Mouse (Mus musculus) MEL (cell line): ENCODE measurements around the gene Pifo. TPM values are rescaled to one million over a fixed set of nuclear protein-coding genes. Genes with fewer than 3 reads are reported as not detected.

Experiments
- DNase-seq: peaks from one replicate; pipeline ENCODE4 v3.0.0; 2011; ENCODE audit warnings: low read depth, low spot score
- H3K27ac ChIP-seq: 2 replicates; pipeline ENCODE4 v1.5.1; 2012; ENCODE audit warnings: low read depth, mild to moderate bottlenecking, control low read depth, low read length, moderate library complexity; ENCODE audit not compliant: control insufficient read depth
- H3K27me3 ChIP-seq, 2 experiments: fragments of 150-350 bp in 1 of 2; sonication (generic) in 1 of 2; 2 replicates each; pipeline ENCODE4 v1.6.1; 2012; ENCODE audit warnings: low read length in 2 of 2, mild to moderate bottlenecking in 2 of 2, improper control_type of control experiment in 1 of 2, moderate library complexity in 1 of 2; ENCODE audit not compliant: insufficient read depth in 2 of 2, control insufficient read depth in 1 of 2
- H3K36me3 ChIP-seq, 2 experiments: 2 replicates each; pipeline ENCODE4 v1.6.1; 2012 to 2014; ENCODE audit warnings: low read length in 2 of 2, improper control_type of control experiment in 1 of 2, inconsistent platforms in 1 of 2, mild to moderate bottlenecking in 1 of 2; ENCODE audit not compliant: insufficient read depth in 2 of 2, control insufficient read depth in 1 of 2
- H3K4me1 ChIP-seq, 2 experiments: fragments of 150-350 bp in 1 of 2; sonication (generic) in 1 of 2; 2 replicates each; pipeline ENCODE4 v1.6.1; 2012; ENCODE audit warnings: low read length in 2 of 2, improper control_type of control experiment in 1 of 2, mild to moderate bottlenecking in 1 of 2; ENCODE audit not compliant: insufficient read depth in 2 of 2, control insufficient read depth in 1 of 2
- H3K4me3 ChIP-seq, 2 experiments: fragments of 150-350 bp in 1 of 2; sonication (generic) in 1 of 2; 2 replicates each; pipeline ENCODE4 v1.5.1; 2012; ENCODE audit warnings: low read depth in 2 of 2, low read length in 2 of 2, mild to moderate bottlenecking in 2 of 2, moderate library complexity in 2 of 2, control low read depth in 1 of 2, improper control_type of control experiment in 1 of 2; ENCODE audit not compliant: control insufficient read depth in 1 of 2, insufficient read depth in 1 of 2
- H3K79me2 ChIP-seq: 2 replicates; pipeline ENCODE4 v1.6.1; 2012; ENCODE audit warnings: mild to moderate bottlenecking, low read length, moderate library complexity; ENCODE audit not compliant: control insufficient read depth, poor library complexity, insufficient read depth
- H3K9ac ChIP-seq: 2 replicates; pipeline ENCODE4 v1.6.1; 2012; ENCODE audit warnings: low read depth, mild to moderate bottlenecking, control low read depth, low read length, moderate library complexity; ENCODE audit not compliant: control insufficient read depth, poor library complexity, severe bottlenecking
- H3K9me3 ChIP-seq: fragments of 150-350 bp; sonication (generic); replicated peaks from 2 replicates; pipeline ENCODE4 v1.6.1; 2012; ENCODE audit warnings: mild to moderate bottlenecking, low read length, improper control_type of control experiment, moderate library complexity; ENCODE audit not compliant: insufficient read depth
- CHD1 ChIP-seq: IDR thresholded peaks from 2 replicates; pipeline ENCODE4 v1.6.1; 2012; ENCODE audit warnings: low read depth, mild to moderate bottlenecking, inconsistent platforms, low read length, improper control_type of control experiment
- CHD2 ChIP-seq: IDR thresholded peaks from 2 replicates; pipeline ENCODE4 v1.6.1; 2011; ENCODE audit warnings: low read length, improper control_type of control experiment
- GABPA ChIP-seq: IDR thresholded peaks from 2 replicates; pipeline ENCODE4 v1.6.1; 2012; ENCODE audit warnings: low read depth, mild to moderate bottlenecking, inconsistent platforms, low read length, improper control_type of control experiment, moderate library complexity
- GATA1 ChIP-seq: IDR thresholded peaks from 2 replicates; pipeline ENCODE4 v1.6.1; 2011; ENCODE audit warnings: low read depth, low read length, improper control_type of control experiment
- JUND ChIP-seq: IDR thresholded peaks from 2 replicates; pipeline ENCODE4 v1.6.1; 2011; ENCODE audit warnings: low read depth, mild to moderate bottlenecking, improper control_type of control experiment, low read length
- MAFK ChIP-seq: IDR thresholded peaks from 2 replicates; pipeline ENCODE4 v1.6.1; 2011; ENCODE audit warnings: low read depth, mild to moderate bottlenecking, low read length, improper control_type of control experiment, borderline replicate concordance
- MAX ChIP-seq: IDR thresholded peaks from 2 replicates; pipeline ENCODE4 v1.6.1; 2011; ENCODE audit warnings: low read length, improper control_type of control experiment
- MAZ ChIP-seq: IDR thresholded peaks from 2 replicates; pipeline ENCODE4 v1.6.1; 2012; ENCODE audit warnings: low read depth, mild to moderate bottlenecking, inconsistent platforms, low read length, improper control_type of control experiment
- MEF2A ChIP-seq: IDR thresholded peaks from 2 replicates; pipeline ENCODE4 v1.6.1; 2014; ENCODE audit warnings: low read depth, mild to moderate bottlenecking, inconsistent platforms, low read length, improper control_type of control experiment; ENCODE audit not compliant: poor library complexity, insufficient replicate concordance, severe bottlenecking; ENCODE audit errors: extremely low read depth
- MYB ChIP-seq: IDR thresholded peaks from 2 replicates; pipeline ENCODE4 v1.6.1; 2011; ENCODE audit warnings: mild to moderate bottlenecking, low read depth, low read length, improper control_type of control experiment
- NRF1 ChIP-seq: IDR thresholded peaks from 2 replicates; pipeline ENCODE4 v1.6.1; 2014; ENCODE audit warnings: low read depth, mild to moderate bottlenecking, inconsistent platforms, low read length, improper control_type of control experiment, moderate library complexity; ENCODE audit not compliant: poor library complexity, insufficient read depth, severe bottlenecking
- POLR2A ChIP-seq, 2 experiments: IDR thresholded peaks; 2 replicates each; pipeline ENCODE4 v1.6.1; 2011 to 2012; ENCODE audit warnings: low read length in 2 of 2, mild to moderate bottlenecking in 2 of 2, control low read depth in 1 of 2, improper control_type of control experiment in 1 of 2, low read depth in 1 of 2, moderate library complexity in 1 of 2; ENCODE audit not compliant: control insufficient read depth in 1 of 2, insufficient read depth in 1 of 2, poor library complexity in 1 of 2
- POLR2AphosphoS2 ChIP-seq: IDR thresholded peaks from 2 replicates; pipeline ENCODE4 v1.6.1; 2011; ENCODE audit warnings: low read length, improper control_type of control experiment
- RAD21 ChIP-seq: IDR thresholded peaks from 2 replicates; pipeline ENCODE4 v1.6.1; 2011; ENCODE audit warnings: mild to moderate bottlenecking, low read depth, low read length, improper control_type of control experiment
- RCOR1 ChIP-seq: IDR thresholded peaks from 2 replicates; pipeline ENCODE4 v1.6.1; 2012; ENCODE audit warnings: low read depth, mild to moderate bottlenecking, inconsistent platforms, low read length, improper control_type of control experiment
- SIN3A ChIP-seq: IDR thresholded peaks from 2 replicates; pipeline ENCODE4 v1.6.1; 2012; ENCODE audit warnings: low read length, improper control_type of control experiment, inconsistent platforms
- SMC3 ChIP-seq: IDR thresholded peaks from 2 replicates; pipeline ENCODE4 v1.6.1; 2011; ENCODE audit warnings: low read depth, low read length, improper control_type of control experiment
- TBP ChIP-seq: IDR thresholded peaks from 2 replicates; pipeline ENCODE4 v1.8.0; 2011; ENCODE audit warnings: low read depth, low read length, improper control_type of control experiment
- TCF12 ChIP-seq: IDR thresholded peaks from 2 replicates; pipeline ENCODE4 v1.6.1; 2014; ENCODE audit warnings: low read depth, mild to moderate bottlenecking, inconsistent platforms, low read length, improper control_type of control experiment, moderate library complexity
- USF1 ChIP-seq: IDR thresholded peaks from 2 replicates; pipeline ENCODE4 v1.6.1; 2014; ENCODE audit warnings: low read depth, mild to moderate bottlenecking, inconsistent platforms, low read length, improper control_type of control experiment, moderate library complexity
- ZMIZ1 ChIP-seq: IDR thresholded peaks from 2 replicates; pipeline ENCODE4 v1.6.1; 2012; ENCODE audit warnings: low read depth, mild to moderate bottlenecking, inconsistent platforms, low read length, improper control_type of control experiment, moderate library complexity
- ZNF384 ChIP-seq: IDR thresholded peaks from 2 replicates; pipeline ENCODE4 v1.6.1; 2012; ENCODE audit warnings: low read depth, mild to moderate bottlenecking, inconsistent platforms, low read length, improper control_type of control experiment
- polyA plus RNA-seq, 2 experiments: library from polyadenylated mRNA; stranded (reverse) in 1 of 2; unstranded in 1 of 2; fragments of >175 nt in 1 of 2; fragments of >200 nt in 1 of 2; gene quantifications; 2 replicates each; pipeline versions ENCODE4 v1.2.1 to v1.2.4; 2012; ENCODE audit warnings: low replicate concordance in 2 of 2, low read depth in 1 of 2; ENCODE audit not compliant: insufficient read length in 2 of 2, insufficient read depth in 1 of 2, missing spikeins in 1 of 2
- total RNA-seq: library from RNA; depleted of rRNA; stranded (reverse); fragments of 300-350 nt; gene quantifications from 2 replicates; pipeline ENCODE4 v1.2.3, GENCODE M21; 2012

Gene Pifo
- total and polyA plus RNA-seq, 3 experiments, result not detected

- Histone ChIP-seq H3K4me3 (no peak within 1 kb of the TSS), H3K27me3 (no peaks in the 10 kb centered on the region), H3K9me3 (no peaks in the 10 kb centered on the region), H3K36me3 (peaks cover 0 to 2% of the 10 kb centered on the region in 2 experiments; a peak in 1 of 4 replicates), H3K9ac (no peak within 1 kb of the TSS), H3K4me1 (no peaks in the 10 kb centered on the region), H3K27ac (no peak within 1 kb of the TSS), H3K79me2 (no peaks in the 10 kb centered on the region)
- DNase-seq, result no peak
- TF ChIP-seq CHD2 (no peak), NRF1 (no peak), MAZ (no peak), MAFK (no peak), JUND (no peak), TBP (no peak), SIN3A (no peak), MAX (no peak), GATA1 (no peak)
These were observed 41.0 kb downstream of the Pifo start, which contains the start of gene Ovgp1 for GRCm38 (mm10) chr3:105973411-105973810. Gene Ovgp1, plus strand, starts transcription at chr3:105973711.

- Histone ChIP-seq H3K27me3 (no peaks in the 10 kb centered on the region), H3K9me3 (no peaks in the 10 kb centered on the region), H3K36me3 (peaks cover 0 to 7% of the 10 kb centered on the region in 2 experiments; a peak in 2 of 4 replicates), H3K4me3 (no peak overlapping the region), H3K9ac (no peak overlapping the region), H3K79me2 (no peaks in the 10 kb centered on the region), H3K27ac (no peak overlapping the region), H3K4me1 (no peaks in the 10 kb centered on the region)
- TF ChIP-seq GABPA (no peak), GATA1 (no peak), POLR2AphosphoS2 (peak; percentile 71; the same call in 1 of the 2 replicates), RCOR1 (no peak), CHD1 (no peak), POLR2A (IDR thresholded peaks at IDR 0.05; ENCODE audit: control insufficient read depth in 1 of 2, insufficient read depth in 1 of 2, low read depth in 1 of 2, low read length in 2 of 2, poor library complexity in 1 of 2) (no peak; a peak in 2 of 4 replicates), MEF2A (no peak), MYB (no peak), TCF12 (no peak), ZMIZ1 (0 out of 2 replicates have a peak, but pooled peaks have one; percentile 12), ZNF384 (no peak), USF1 (no peak), SMC3 (no peak), RAD21 (no peak)
- DNase-seq, result no peak
These were observed 42.5 kb downstream of the Pifo start for GRCm38 (mm10) chr3:105971831-105972446.
